In genomic region chr12:100214156-100214555, GRCm38 (mm10) we compare ENCODE assay signal across 17 mouse cellular contexts. TPM values are rescaled to one million over a fixed set of nuclear protein-coding genes. Genes with fewer than 3 reads are reported as not detected.
DNase-seq lines count a peak whose midpoint lies in the region; ATAC-seq lines count a peak whose summit lies in the region.
"Had no signal": no experiment of that assay in that cellular context is flagged by ENCODE, and none has a peak within 500 bp of the region (broad histone marks: within the 10 kb centered on the region; RNA-seq: fewer than 3 reads in every experiment).

No protein-coding gene starts in this region.

- H3K9ac ChIP-seq in lung, embryonic 16.5 days (ENCODE audit: low read length), result no peak overlapping the region
- H3K9ac ChIP-seq: heart, embryonic 15.5 days; hindbrain, embryonic 15.5 days had no signal

- H3K36me3 ChIP-seq in lung, embryonic 16.5 days (ENCODE audit: control insufficient read depth, insufficient read depth, low read length), result peaks cover 3% of the 10 kb centered on the region; the same call in 1 of the 2 replicates

- peak overlapping the region; percentile 47 for H3K27ac ChIP-seq in lung, embryonic 16.5 days (ENCODE audit: low read length)
- H3K27ac ChIP-seq: embryonic facial prominence, embryonic 10.5 days; heart, adult 2 months; heart, embryonic 15.5 days; hindbrain, embryonic 10.5 days; hindbrain, embryonic 15.5 days had no signal

- H3K4me1 ChIP-seq in lung, embryonic 16.5 days (replicated peaks; ENCODE audit: control insufficient read depth, insufficient read depth, low read length), result peaks cover 34% of the 10 kb centered on the region
- H3K4me1 ChIP-seq: hindbrain, embryonic 10.5 days had no signal

- peak; percentile 33 for ATAC-seq in frontal cortex, adult (ENCODE audit: low TSS enrichment)
- no peak for ATAC-seq in lung, embryonic 16.5 days (ENCODE audit: low read depth)
- ATAC-seq: forebrain, embryonic 14.5 days had no signal

- no peaks in the 10 kb centered on the region for H3K27me3 ChIP-seq in lung, embryonic 16.5 days (ENCODE audit: control insufficient read depth, insufficient read depth, low read depth, low read length)
- H3K27me3 ChIP-seq: heart, embryonic 15.5 days; hindbrain, embryonic 15.5 days had no signal

- H3K4me3 ChIP-seq in lung, embryonic 16.5 days (ENCODE audit: low read length), result no peak overlapping the region
- H3K4me3 ChIP-seq: embryonic facial prominence, embryonic 10.5 days; heart, adult 2 months; heart, embryonic 15.5 days; hindbrain, embryonic 10.5 days; hindbrain, embryonic 15.5 days had no signal

- H3K4me2 ChIP-seq in lung, embryonic 16.5 days (ENCODE audit: low read depth, low read length), result no peak overlapping the region
- H3K4me2 ChIP-seq: heart, embryonic 11.5 days; heart, embryonic 15.5 days; hindbrain, embryonic 15.5 days had no signal

- 86% methylated on average over 10 of the region's 10 CpGs for WGBS in lung, embryonic 16.5 days

- H3K9me3 ChIP-seq in lung, embryonic 16.5 days (ENCODE audit: control insufficient read depth, low read length), result no peaks in the 10 kb centered on the region; the same call in 1 of the 2 replicates
- H3K9me3 ChIP-seq: heart, embryonic 15.5 days; hindbrain, embryonic 15.5 days had no signal

- intact Hi-C loops in left cerebral cortex, postnatal 10 days (cut with DNase I), result no loop called here

- no peak for DNase-seq in frontal cortex, postnatal 10 days (ENCODE audit: low spot score in 2 of 2)
- DNase-seq in left cerebral cortex, adult 18-20 months (ENCODE audit: low spot score in 2 of 2), result peak; percentile 50 to 59
- DNase-seq in left cerebral cortex, postnatal 10 days (ENCODE audit: extremely low spot score in 1 of 2, low spot score in 2 of 2), result no peak
- no peak for DNase-seq in lung, postnatal 10 days
- DNase-seq in heart, postnatal 4 days, result no peak
- DNase-seq: cerebellum, adult 11-12 months; gastrocnemius, postnatal 14 days; heart, adult 2 months; heart, postnatal 14 days had no signal

RNA-seq across cellular contexts. Expression of gene Calm1, which starts 14.9 kb away (rescaled TPM):
- 1,000 to 10,000 TPM; 2,232 to 2,307 TPM for total RNA-seq in left cerebral cortex, adult 18-20 months (2021)
- 1,000 to 10,000 TPM; 2,169 to 2,321 TPM for total RNA-seq in left cerebral cortex, postnatal 10 days (2021)
- polyA plus RNA-seq in lung, embryonic 16.5 days (2015; fragmentation: Nextera tagmentation; extraction: Ambion mirVana), result 1,745 and 1,859 TPM in 2 replicates
- total RNA-seq in heart, postnatal 4 days (2021), result 100 to 1,000 TPM; 366 to 373 TPM

RNA-seq across cellular contexts. Expression of gene Nrde2, which starts 54.7 kb away (rescaled TPM):
- total RNA-seq in left cerebral cortex, adult 18-20 months (2021), result 10 to 100 TPM; 16.9 to 17.7 TPM
- total RNA-seq in left cerebral cortex, postnatal 10 days (2021), result 10 to 100 TPM; 12.9 to 14.9 TPM
- polyA plus RNA-seq in lung, embryonic 16.5 days (2015; fragmentation: Nextera tagmentation; extraction: Ambion mirVana), result 13.2 and 14.7 TPM in 2 replicates
- total RNA-seq in heart, postnatal 4 days (2021), result 10 to 100 TPM; 14.4 to 14.8 TPM

Comparison
In these comparisons a context has a peak if more than half of its experiments do, and no peak if none do; other contexts are left out.
1. DNase-seq: peak in left cerebral cortex, adult 18-20 months (2 of 2); none in frontal cortex, postnatal 10 days (0 of 2), left cerebral cortex, postnatal 10 days (0 of 2), lung, postnatal 10 days (single experiment) and heart, postnatal 4 days (single experiment).
2. RNA of gene Calm1, which starts 14.9 kb away (total RNA-seq): 2,169 to 2,321 TPM in left cerebral cortex, postnatal 10 days and 2,232 to 2,307 TPM in left cerebral cortex, adult 18-20 months; 366 to 373 TPM in heart, postnatal 4 days; every median in the first group is over 4 times any median in the second.